Mouse (Mus musculus) heart, embryonic 15.5 days (tissue): ENCODE measurements around the gene Sf3a1. TPM values are rescaled to one million over a fixed set of nuclear protein-coding genes. Genes with fewer than 3 reads are reported as not detected.

ENCODE experiments used
- ATAC-seq: fragments of 200-750 bp; cut with Nextera tagmentation; replicated peaks from 2 replicates; pipeline ENCODE4 v1.8.0; 2017; ENCODE audit warnings: low read depth, moderate TSS enrichment; ENCODE audit not compliant: insufficient number of reproducible peaks, insufficient read depth, low FRiP score
- H3K27ac ChIP-seq: fragments of 300-500 bp; sonication (generic); 2 replicates; pipeline ENCODE4 v1.5.1; 2015; ENCODE audit warnings: mild to moderate bottlenecking, inconsistent platforms
- H3K27me3 ChIP-seq: fragments of 300-500 bp; sonication (generic); 2 replicates; pipeline ENCODE4 v1.6.1; 2015; ENCODE audit warnings: inconsistent platforms
- H3K36me3 ChIP-seq: fragments of 300-500 bp; sonication (generic); 2 replicates; pipeline ENCODE4 v1.6.1; 2015; ENCODE audit warnings: mild to moderate bottlenecking, inconsistent platforms
- H3K4me1 ChIP-seq: fragments of 300-500 bp; sonication (generic); replicated peaks from 2 replicates; pipeline ENCODE4 v1.6.1; 2015; ENCODE audit warnings: inconsistent platforms
- H3K4me2 ChIP-seq: fragments of 300-500 bp; sonication (generic); 2 replicates; pipeline ENCODE4 v1.6.1; 2015; ENCODE audit warnings: inconsistent platforms, mild to moderate bottlenecking, moderate library complexity
- H3K4me3 ChIP-seq: fragments of 300-500 bp; sonication (generic); 2 replicates; pipeline ENCODE4 v1.5.1; 2015; ENCODE audit warnings: mild to moderate bottlenecking, inconsistent platforms
- H3K9ac ChIP-seq: fragments of 300-500 bp; sonication (generic); 2 replicates; pipeline ENCODE4 v1.6.1; 2015; ENCODE audit warnings: mild to moderate bottlenecking, inconsistent platforms
- H3K9me3 ChIP-seq: fragments of 300-500 bp; sonication (generic); replicated peaks from 2 replicates; pipeline ENCODE4 v1.6.1; 2016; ENCODE audit warnings: inconsistent platforms
- WGBS: fragments of 180-500 bp; shearing (Covaris S2); methylation state at CpG from one replicate; pipeline ENCODE4 v1.1.7; 2015; ENCODE audit warnings: mixed read lengths; 5-methylcytosine and 5-hydroxymethylcytosine counted together
- polyA plus RNA-seq: library from polyadenylated mRNA; unstranded; fragments of >200 nt; fragmentation: Nextera tagmentation; extraction: Ambion mirVana; gene quantifications from 2 replicates; pipeline ENCODE4 v1.2.1, GENCODE M21; 2015

Gene Sf3a1
- polyA plus RNA-seq, 1 experiment from 2014 or later, result 27.0 TPM

GRCm38 (mm10) chr11:4205951-4206350 is 45.8 kb downstream of the Sf3a1 start:
- Histone ChIP-seq H3K4me2 (no peak overlapping the region), H3K9me3 (no peaks in the 10 kb centered on the region), H3K27ac (no peak overlapping the region), H3K36me3 (peaks cover 10% of the 10 kb centered on the region; the same call in 1 of the 2 replicates), H3K4me1 (peaks cover 27% of the 10 kb centered on the region), H3K9ac (no peak overlapping the region), H3K27me3 (no peaks in the 10 kb centered on the region), H3K4me3 (no peak overlapping the region)
- no peak for ATAC-seq
- WGBS, result 75% methylated on average over 7 of the region's 7 CpGs

GRCm38 (mm10) chr11:4206563-4206962 is 46.4 kb downstream of the Sf3a1 start:
- Histone ChIP-seq H3K4me1 (peaks cover 27% of the 10 kb centered on the region), H3K9me3 (no peaks in the 10 kb centered on the region), H3K4me2 (no peak overlapping the region), H3K4me3 (no peak overlapping the region), H3K36me3 (peaks cover 10% of the 10 kb centered on the region; the same call in 1 of the 2 replicates), H3K27me3 (no peaks in the 10 kb centered on the region), H3K9ac (no peak overlapping the region), H3K27ac (no peak overlapping the region)
- ATAC-seq, result no peak
- 37% methylated on average over 6 of the region's 6 CpGs for WGBS

GRCm38 (mm10) chr11:4207655-4208054 is 47.5 kb downstream of the Sf3a1 start:
- Histone ChIP-seq H3K36me3 (peaks cover 16% of the 10 kb centered on the region; the same call in 1 of the 2 replicates), H3K9ac (no peak overlapping the region), H3K27ac (no peak overlapping the region), H3K4me1 (peaks cover 20% of the 10 kb centered on the region), H3K27me3 (no peaks in the 10 kb centered on the region), H3K4me2 (no peak overlapping the region), H3K9me3 (no peaks in the 10 kb centered on the region), H3K4me3 (no peak overlapping the region)
- 87% methylated on average over 9 of the region's 9 CpGs for whole genome bisulfite sequencing
- no peak for ATAC-seq

GRCm38 (mm10) chr11:4209556-4209955 is 49.4 kb downstream of the Sf3a1 start:
- Histone ChIP-seq H3K9me3 (no peaks in the 10 kb centered on the region), H3K4me2 (no peak overlapping the region), H3K27ac (no peak overlapping the region), H3K27me3 (no peaks in the 10 kb centered on the region), H3K36me3 (peaks cover 34% of the 10 kb centered on the region; the same call in 1 of the 2 replicates), H3K4me1 (peaks cover 9% of the 10 kb centered on the region; the same call in 1 of the 2 replicates), H3K4me3 (no peak overlapping the region), H3K9ac (no peak overlapping the region)
- WGBS, result 80% methylated on average over 5 of the region's 5 CpGs
- ATAC-seq, result no peak

GRCm38 (mm10) chr11:4210786-4211185 is 50.6 kb downstream of the Sf3a1 start:
- Histone ChIP-seq H3K27ac (no peak overlapping the region), H3K36me3 (peaks cover 38% of the 10 kb centered on the region), H3K9me3 (no peaks in the 10 kb centered on the region), H3K4me3 (no peak overlapping the region), H3K27me3 (no peaks in the 10 kb centered on the region), H3K4me2 (no peak overlapping the region), H3K9ac (no peak overlapping the region), H3K4me1 (peaks cover 9% of the 10 kb centered on the region)
- no peak for ATAC-seq
- 48% methylated on average over 1 of the region's 1 CpGs for WGBS

GRCm38 (mm10) chr11:4213107-4213506 is 53.0 kb downstream of the Sf3a1 start:
- no peak for ATAC-seq
- no peak overlapping the region for H3K9ac ChIP-seq
- H3K4me2 ChIP-seq, result no peak overlapping the region
- H3K27ac ChIP-seq, result no peak overlapping the region
- no peak overlapping the region for H3K4me3 ChIP-seq
- 74% methylated on average over 10 of the region's 10 CpGs for WGBS
- peaks cover 38% of the 10 kb centered on the region for H3K36me3 ChIP-seq
- H3K9me3 ChIP-seq, result no peaks in the 10 kb centered on the region
- no peaks in the 10 kb centered on the region for H3K27me3 ChIP-seq
- H3K4me1 ChIP-seq, result peaks cover 22% of the 10 kb centered on the region

- no peak for ATAC-seq
- no peak overlapping the region for H3K27ac ChIP-seq
- peaks cover 38% of the 10 kb centered on the region for H3K36me3 ChIP-seq
- H3K4me3 ChIP-seq, result no peak overlapping the region
- no peak overlapping the region for H3K9ac ChIP-seq
- H3K9me3 ChIP-seq, result no peaks in the 10 kb centered on the region
- peaks cover 3% of the 10 kb centered on the region; the same call in 1 of the 2 replicates for H3K27me3 ChIP-seq
- no peak overlapping the region for H3K4me2 ChIP-seq
- WGBS, result 93% methylated on average over 14 of the region's 14 CpGs
- H3K4me1 ChIP-seq, result peaks cover 36% of the 10 kb centered on the region
These were observed 54.4 kb downstream of the Sf3a1 start for GRCm38 (mm10) chr11:4214572-4214971.

GRCm38 (mm10) chr11:4215061-4215460 is 54.9 kb downstream of the Sf3a1 start:
- peaks cover 36% of the 10 kb centered on the region for H3K4me1 ChIP-seq
- H3K36me3 ChIP-seq, result peaks cover 37% of the 10 kb centered on the region
- H3K9ac ChIP-seq, result no peak overlapping the region
- WGBS, result 75% methylated on average over 10 of the region's 10 CpGs
- H3K27ac ChIP-seq, result no peak overlapping the region
- peaks cover 3% of the 10 kb centered on the region; the same call in 1 of the 2 replicates for H3K27me3 ChIP-seq
- no peak overlapping the region for H3K4me2 ChIP-seq
- ATAC-seq, result no peak
- H3K4me3 ChIP-seq, result no peak overlapping the region
- H3K9me3 ChIP-seq, result no peaks in the 10 kb centered on the region

- peaks cover 36% of the 10 kb centered on the region for H3K4me1 ChIP-seq
- 70% methylated on average over 9 of the region's 9 CpGs for WGBS
These were observed 56.3 kb downstream of the Sf3a1 start for GRCm38 (mm10) chr11:4216248-4217000.

GRCm38 (mm10) chr11:4217914-4218629 is 57.9 kb downstream of the Sf3a1 start, which contains the start of gene Castor1:
TSS of gene Castor1 (plus strand) at chr11:4218225.
- H3K4me2 ChIP-seq, result peak within 1 kb of the TSS; percentile 95
- H3K9ac ChIP-seq, result peak within 1 kb of the TSS; percentile 64
- peaks cover 36% of the 10 kb centered on the region for H3K4me1 ChIP-seq
- H3K27me3 ChIP-seq, result peaks cover 5% of the 10 kb centered on the region
- H3K36me3 ChIP-seq, result peaks cover 17% of the 10 kb centered on the region
- H3K9me3 ChIP-seq, result no peaks in the 10 kb centered on the region
- ATAC-seq, result peak; percentile 80
- 2% methylated on average over 52 of the region's 56 CpGs for WGBS
- peak within 1 kb of the TSS; percentile 59 for H3K4me3 ChIP-seq
- H3K27ac ChIP-seq, result peak within 1 kb of the TSS; percentile 66

More at GRCm38 (mm10) chr11:4216248-4217000, 56.3 kb downstream of the Sf3a1 start:
- H3K27ac ChIP-seq, result peak overlapping the region; percentile 66
- peak; percentile 45 for ATAC-seq
- no peak overlapping the region for H3K4me3 ChIP-seq
- H3K36me3 ChIP-seq, result peaks cover 28% of the 10 kb centered on the region
- no peak overlapping the region for H3K4me2 ChIP-seq
- no peak overlapping the region for H3K9ac ChIP-seq
- no peaks in the 10 kb centered on the region for H3K9me3 ChIP-seq
- peaks cover 3% of the 10 kb centered on the region for H3K27me3 ChIP-seq

- Histone ChIP-seq H3K36me3 (peaks cover 12% of the 10 kb centered on the region), H3K4me3 (peak overlapping the region; percentile 59), H3K4me2 (peak overlapping the region; percentile 95), H3K9me3 (no peaks in the 10 kb centered on the region), H3K9ac (peak overlapping the region; percentile 64), H3K27ac (peak overlapping the region; percentile 66), H3K4me1 (peaks cover 36% of the 10 kb centered on the region), H3K27me3 (peaks cover 5% of the 10 kb centered on the region)
- WGBS, result 8% methylated on average over 6 of the region's 6 CpGs
- no peak for ATAC-seq
These were observed 58.5 kb downstream of the Sf3a1 start for GRCm38 (mm10) chr11:4218637-4219036.
